Mouse (Mus musculus) urinary bladder, adult 18-20 months (tissue): ENCODE measurements around the gene Lgi2.

Experiments
- DNase-seq, 2 experiments: peaks; one replicate each; pipeline ENCODE4 v3.0.0; 2022; ENCODE audit warnings: low spot score in 2 of 2, mixed read lengths in 2 of 2

The Lgi2 gene

DNA sequence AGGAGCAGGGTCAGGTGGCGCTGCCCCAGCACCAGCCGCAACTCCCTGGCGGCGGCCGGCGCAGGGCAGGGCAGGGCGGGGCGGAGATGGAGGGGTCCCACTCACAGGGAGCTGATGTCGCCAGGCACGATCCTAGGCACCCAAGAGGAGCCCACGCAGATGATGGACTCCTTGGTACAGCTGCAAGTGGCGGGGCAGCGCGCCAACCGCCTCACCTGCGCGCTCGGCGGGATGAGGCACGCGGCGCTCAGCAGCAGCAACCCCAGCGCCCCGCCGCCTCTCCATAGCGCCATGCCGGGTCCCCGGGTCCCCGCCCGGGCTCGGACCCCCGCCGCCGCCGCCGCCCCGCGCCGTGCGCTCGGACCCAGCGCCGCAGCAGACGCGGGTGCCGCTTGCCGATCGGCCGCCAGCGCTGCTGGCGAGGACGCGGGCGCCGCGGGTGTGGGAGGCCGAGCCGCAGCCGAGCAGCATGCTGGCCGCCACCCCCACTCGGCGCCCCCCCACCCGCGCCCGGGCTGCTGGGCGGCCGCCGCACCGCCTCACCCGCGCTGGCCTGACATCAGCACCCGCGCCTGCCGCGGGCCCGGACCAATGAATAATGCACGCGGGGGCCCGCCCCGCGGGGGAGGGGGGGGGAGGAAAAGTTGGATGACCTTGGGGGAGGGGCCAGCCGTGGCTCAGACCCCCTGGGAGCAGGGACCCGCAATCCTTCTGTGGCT lies at the start of gene Lgi2:
Lgi2 (minus strand) TSS at position 650 of the 719 bp plus-strand sequence.
- DNase-seq: no peak

DNA sequence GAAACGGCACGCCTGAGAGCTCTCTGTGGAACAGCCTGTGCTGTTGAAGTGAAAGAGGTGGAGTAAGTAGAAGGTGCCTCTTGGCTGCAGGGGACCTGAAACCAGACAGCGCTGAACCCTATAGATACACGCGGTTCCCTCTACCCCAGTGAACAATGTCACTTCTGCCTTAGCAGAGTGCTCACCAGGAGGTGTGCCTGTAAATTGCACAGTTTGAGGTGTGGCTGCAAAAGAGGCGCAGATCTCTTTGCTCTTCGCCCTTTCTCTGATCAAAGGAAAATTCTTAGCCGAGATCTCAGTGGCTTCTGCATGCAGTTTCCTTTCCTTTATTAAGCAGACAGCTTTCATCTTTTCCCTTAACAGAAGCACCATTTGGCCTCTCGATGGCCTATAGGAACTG lies 49.2 kb upstream of the Lgi2 start:
- DNase-seq: no peak

DNA sequence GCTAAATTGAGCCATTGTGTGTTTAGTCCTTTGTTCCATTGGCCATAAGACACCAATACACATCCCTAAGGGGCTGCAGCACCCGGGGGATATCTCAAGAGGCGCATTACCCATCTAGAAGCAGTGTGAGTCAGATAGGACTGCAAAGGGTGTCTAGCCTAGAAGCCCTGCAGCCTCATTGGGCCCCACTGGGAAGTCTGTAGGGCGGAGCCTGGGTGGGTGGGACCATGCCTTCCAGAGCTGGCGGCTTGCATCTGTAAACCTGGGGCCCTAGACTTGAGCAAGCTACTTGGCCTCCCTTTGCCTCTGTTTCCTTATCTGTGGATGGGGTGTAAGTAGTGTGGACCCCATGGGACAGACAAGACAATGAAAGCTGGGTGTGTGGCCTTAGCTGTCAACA lies 48.4 kb upstream of the Lgi2 start:
- DNase-seq: no peak

DNA sequence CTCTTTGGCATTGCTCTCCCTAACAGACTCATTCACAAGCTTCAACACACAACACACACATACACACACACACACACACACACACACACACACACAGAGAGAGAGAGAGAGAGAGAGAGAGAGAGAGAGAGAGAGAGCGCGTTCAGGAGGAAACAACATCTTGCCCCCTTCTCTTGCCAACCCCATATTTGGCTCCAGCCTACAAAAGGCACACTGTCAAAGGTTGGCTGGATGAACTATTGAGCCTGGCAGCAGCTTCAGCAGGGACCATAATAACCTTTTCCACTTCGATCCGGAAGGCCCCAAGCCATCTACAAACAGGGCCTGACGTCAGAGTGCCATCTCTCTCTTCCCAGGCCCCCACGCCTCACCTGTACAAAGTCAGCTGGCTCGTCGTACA lies 46.5 kb upstream of the Lgi2 start:
- no peak for DNase-seq

DNA sequence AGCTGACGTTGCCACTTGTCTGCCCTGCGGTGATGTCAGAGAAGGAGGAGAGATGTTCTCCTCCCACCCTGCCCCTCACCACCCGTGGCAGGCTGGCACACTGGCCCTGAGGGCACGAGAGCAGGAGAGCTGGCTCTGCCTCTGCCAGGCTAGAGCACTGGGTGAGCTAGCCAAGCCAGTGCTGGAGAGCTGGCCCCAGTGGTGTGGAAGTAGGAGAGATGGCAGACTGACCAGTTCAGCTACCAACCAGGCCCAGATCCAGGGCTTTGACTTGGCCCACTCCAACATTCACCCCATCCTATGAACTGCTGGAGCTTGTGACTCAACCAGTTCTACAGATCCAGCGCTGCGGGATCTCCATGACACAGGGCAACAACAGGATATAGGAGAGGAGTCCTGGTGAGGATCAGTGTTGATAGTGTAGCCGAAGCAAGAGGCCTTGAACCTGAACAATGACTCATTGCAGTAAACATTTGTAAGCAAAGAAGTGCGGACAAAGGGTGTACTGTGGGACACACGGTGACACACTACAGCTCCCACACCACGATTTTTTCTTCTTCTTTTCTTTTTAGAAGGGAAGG lies 45.1 kb upstream of the Lgi2 start:
- DNase-seq: peak in 1 of 2 experiments; percentile 34

DNA sequence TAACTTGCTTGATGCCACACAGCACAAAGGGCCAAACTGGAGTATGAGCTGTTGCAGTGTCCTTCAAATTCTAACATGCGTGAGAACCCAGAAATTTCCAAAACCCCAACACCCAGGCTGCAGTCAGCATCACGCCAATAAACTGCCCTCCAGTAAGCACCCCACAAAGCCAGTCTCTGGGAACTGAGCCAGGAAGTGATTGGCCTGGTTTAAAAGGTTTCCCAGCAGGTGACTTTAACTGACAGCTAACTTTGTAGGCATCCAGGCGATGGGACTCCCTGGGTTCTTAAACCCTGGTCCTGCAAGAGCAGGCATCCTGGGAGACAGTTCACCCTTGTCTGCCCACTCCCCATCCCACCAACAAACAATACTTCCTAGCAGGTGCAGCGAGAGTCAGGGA lies 44.0 kb upstream of the Lgi2 start:
- peak in 1 of 2 experiments; percentile 8 for DNase-seq

DNA sequence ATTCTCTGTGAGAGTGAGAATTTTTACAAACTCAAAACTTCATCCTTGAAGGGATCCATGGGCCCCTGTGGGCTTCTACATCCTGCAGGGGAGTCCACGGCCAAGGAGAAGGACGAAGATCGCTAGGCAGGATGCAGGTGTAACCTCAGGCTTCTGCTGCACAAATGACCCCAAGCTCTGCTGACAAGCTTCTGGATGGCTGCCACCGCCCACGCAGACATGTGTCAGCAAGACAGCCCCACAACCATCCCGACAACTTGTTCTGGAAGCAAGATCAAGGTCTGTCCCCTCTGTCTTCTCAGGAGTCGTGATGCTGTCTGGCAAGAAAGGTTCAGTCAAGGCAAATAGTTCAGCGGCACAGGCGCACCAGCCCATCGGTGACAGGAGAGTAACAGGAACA lies 43.4 kb upstream of the Lgi2 start:
- DNase-seq: peak in 1 of 2 experiments; percentile 19

DNA sequence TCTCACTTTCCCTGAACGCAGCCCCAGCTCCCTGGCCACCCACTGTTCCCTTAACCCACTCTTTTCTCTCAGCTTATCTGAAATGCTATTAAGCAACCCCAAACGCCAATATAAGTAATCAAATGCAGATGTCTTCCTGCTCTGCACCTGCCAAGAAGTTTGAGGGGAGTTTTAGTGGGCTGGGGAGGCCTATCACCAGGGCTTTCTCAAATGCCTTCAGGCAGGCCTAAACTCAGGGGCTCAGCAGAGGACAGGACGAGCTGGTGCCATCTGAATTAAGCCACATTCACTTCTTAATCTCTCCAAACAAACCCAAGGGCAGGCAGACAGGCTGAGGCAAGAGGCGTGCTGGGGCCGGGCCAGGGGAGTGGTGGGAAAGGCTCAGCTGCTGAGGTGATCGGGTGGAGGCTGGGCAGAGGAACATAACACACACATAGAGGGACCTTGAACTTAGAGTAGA lies 38.4 kb upstream of the Lgi2 start:
- DNase-seq: peak; percentile 40 to 54

DNA sequence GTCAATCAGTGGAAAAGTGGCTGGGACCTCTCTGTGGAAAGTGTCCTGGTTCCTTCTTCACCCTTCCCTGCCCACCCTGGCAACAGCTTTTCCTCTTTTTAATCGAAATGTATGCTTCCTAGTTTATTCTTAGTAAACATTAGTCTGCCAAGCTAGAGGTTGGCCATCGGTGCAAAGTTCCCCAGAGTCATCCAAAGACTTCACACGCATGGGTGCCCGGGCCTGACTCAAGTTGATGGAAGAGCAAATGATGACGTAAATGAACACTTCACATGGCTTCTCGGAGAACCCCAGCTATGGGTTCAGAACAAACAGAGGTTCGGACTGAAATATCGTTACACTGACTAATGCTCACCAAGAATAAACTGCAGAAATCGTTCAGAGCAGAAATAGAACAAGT lies 24.4 kb upstream of the Lgi2 start:
- DNase-seq: no peak

DNA sequence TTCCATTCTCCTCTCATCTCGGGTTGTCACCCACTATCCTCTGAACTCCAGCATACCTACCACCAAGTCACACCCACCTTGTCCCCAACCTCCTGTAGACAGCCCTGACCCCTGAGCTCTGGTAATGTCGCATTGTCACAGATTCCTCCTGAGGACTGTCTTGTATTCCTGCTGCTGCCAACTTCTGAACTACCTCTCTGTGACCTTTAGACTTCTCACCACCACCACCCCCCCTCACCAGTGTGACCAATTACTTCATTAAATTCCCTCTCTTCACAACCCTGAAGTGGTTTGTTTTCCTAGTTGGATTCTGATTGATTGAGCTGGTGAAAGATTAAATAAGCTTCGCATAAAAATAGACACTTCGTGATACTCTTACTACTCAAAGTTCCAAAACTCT lies 22.4 kb upstream of the Lgi2 start:
- no peak for DNase-seq

DNA sequence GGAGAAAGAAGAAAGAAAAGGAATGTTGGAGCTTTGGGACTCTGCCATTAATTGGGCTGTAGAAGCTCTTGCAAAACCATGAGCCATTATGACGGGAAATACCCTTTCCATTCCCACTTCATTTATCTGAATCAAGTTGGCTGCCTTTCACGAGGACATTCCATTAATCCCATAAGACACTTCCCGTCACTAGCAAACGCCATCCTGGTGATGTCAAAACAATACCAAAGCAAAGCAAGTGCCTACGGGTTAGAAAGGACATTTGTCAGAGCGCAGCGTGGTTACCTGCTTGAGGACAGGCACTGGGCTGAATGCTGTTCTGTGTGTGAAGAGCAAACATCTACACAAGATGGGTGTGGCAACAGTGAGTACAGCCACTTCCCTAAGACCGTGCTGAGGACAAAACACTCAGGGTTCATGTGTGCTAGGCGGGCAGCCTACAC lies 21.1 kb upstream of the Lgi2 start:
- no peak for DNase-seq

DNA sequence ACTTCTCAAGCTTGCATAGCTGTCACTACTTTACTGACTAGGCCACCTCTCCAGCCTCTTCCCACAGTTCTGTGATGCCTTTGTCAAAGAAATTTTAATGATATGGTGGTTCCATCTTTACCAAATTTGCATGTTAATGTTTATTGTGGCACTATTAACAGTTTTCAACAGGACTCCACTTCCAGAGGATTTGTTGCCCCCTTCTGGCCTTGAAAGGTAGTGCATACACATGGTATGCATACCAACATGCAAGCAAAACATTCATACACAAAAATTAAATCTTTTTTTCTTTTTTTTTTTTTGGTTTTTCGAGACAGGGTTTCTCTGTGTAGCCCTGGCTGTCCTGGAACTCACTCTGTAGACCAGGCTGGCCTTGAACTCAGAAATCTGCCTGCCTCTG lies 6.3 kb upstream of the Lgi2 start:
- no peak for DNase-seq

DNA sequence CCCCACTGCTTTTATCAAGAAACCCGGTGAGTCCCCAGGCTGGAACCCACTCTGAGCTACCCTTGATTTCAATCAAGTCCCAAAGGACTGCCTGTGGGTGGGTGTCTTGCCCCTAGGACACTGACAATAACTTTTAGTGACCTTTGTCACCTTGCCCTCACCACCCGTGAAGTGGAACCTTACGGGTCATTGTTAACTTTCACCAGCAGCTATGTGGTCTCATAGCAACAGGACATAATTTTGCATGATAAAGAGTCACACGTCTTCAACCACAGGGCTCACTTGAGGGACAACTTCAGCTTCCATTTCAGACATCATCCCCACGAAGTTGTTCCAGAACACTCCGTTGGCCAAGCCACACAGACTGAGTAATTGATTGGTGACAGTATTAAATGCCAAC lies 4.5 kb upstream of the Lgi2 start:
- no peak for DNase-seq

DNA sequence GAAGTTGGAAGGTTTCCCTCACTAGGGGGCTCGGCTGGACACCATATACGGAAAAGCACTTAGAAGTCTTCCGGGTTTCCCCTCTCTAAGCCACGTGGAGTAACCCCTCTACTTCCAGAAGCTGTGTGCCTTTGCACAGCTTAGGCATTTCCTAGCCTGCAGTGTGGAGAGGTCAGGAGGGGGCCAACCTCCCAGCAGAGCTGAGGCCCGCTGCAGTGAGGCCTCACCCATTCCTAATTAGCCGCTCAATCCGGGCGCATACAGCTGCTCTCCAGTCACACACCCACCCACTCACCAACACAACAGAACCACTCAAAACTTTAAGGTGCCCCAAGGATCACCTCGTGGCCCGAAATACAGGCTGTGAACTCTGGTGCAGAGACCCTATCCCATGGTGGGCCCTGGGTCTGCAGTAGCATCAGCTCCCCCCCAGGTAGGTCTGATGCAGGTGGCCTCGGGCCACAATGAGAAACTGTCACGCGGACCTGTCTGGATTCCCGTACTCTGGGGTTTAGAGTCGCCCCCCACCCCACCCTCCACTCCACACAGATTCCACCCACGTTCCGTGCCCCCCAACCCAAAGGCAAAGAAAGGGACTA lies 949 bp downstream of the Lgi2 start:
- no peak for DNase-seq

DNA sequence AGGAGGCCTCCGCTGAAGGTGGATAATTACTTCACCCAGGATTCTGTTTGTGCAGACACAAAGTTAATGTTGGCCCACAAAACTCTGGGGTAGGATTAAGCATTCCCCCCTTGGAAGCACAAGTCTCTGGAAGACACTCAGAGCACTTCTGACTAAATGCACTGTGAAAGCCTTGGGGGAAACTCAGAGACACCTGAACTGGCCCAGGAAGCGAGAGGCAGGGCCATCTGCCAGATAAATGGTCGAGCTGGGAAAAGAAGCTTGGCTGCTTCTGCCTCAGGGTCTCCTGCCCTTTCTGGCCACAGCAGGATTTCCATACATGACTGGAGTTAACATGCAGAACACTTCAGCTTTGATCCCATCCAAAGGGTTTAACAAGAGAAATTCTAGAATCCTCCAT lies 1.9 kb downstream of the Lgi2 start:
- DNase-seq: no peak

DNA sequence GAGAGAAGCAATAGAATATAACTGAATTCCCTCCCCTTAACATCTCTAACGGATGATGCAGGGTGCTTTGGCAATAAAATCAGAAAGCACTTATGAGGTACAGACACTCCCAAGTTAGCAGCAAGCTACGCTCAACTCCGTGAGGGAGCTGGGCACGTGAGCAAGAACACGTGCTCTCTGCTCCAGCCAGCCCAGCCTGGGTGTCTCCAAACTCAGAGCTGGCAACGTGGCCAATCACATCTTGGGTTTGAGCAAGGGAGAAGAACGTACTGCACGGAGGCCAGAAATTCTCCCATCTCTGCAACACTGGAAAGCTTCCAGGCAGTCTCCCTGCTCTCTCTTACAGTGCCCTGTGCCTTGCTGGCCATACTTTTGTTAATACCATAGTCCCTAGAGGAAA lies 6.0 kb downstream of the Lgi2 start:
- DNase-seq: peak in 1 of 2 experiments; percentile 22

DNA sequence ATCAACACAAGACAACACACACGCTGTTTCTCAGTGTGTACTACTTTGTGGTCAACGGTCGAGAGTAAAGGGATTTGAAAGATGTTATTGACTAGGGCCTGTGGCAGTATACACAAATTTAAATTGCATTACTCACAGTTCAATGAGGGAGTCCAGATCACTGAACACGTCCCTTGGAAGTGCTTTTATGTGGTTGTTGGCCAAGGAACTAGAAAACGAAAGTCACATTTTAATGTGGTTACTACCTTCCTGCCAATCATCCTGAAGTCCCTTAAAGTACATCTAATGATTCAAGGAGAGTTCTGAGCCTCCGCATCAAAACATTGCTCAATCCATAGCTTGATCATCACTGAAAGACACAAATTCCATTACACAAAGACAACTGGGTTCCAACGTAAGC lies 10.7 kb downstream of the Lgi2 start:
- DNase-seq: no peak

DNA sequence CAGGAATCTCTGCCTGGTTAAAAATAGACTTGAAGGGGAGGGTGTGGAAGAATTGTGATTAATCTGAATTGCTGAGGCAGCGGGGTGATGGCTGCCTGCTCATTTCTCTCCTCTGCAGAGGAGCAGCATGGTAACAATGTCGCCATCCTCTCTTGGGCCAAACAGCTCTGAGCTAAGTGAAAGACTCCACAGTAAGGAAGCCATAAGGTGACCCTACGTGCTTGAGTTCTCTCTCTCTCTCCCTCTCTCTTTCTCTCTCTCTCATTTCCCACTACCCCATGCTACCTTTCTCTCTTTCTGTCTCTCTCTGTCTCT lies 15.0 kb downstream of the Lgi2 start:
- no peak for DNase-seq

DNA sequence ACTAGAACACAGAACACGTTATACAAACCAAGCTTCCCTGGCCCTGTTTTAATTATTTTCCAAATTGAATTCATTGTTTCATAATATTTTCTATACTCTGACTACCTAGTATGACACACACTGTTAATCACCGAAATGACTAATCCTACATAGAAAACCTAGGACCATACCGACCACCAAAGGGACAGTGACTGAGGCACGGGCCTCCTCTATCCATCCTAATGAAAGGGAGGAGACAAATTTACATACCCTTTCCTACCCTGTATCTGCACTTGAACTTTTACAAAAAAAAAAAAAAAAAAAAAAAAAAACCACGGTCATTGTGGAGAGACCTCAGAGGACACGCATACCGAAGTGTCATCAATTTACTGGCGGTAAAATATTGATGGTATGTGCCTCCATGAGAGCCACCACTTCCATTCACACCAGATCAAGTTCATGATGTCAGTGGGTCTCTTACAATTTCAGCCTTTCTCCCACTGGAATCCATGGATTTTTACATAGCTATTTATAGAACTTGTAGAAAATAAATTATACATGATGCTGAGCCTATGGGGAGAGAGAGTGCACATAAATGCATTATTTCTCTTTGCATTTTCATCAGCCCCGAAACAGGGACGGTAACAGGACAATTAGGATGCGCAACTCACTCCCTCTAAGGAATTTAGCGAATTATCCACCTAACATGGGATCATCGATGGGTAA lies 15.5 kb downstream of the Lgi2 start:
- DNase-seq: no peak

DNA sequence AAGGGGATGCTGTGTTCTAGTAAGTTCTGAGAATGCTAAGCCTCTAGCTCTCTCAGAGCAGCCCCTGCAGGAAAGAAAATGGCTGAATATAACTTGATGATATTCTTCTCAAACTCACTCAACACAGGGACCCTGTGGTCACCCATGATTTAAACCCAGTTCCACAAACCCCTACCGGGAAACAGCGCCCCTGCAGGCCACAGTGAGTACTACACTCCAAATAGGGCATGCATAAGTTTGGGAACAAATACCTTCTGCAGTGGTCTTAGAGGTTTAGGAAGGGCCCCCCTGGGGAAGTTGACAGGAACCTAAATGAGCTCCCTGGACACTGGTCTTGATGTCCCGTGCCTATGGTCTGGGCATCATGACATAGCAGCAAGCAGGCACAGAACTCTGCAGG lies 19.3 kb downstream of the Lgi2 start:
- DNase-seq: no peak

DNA sequence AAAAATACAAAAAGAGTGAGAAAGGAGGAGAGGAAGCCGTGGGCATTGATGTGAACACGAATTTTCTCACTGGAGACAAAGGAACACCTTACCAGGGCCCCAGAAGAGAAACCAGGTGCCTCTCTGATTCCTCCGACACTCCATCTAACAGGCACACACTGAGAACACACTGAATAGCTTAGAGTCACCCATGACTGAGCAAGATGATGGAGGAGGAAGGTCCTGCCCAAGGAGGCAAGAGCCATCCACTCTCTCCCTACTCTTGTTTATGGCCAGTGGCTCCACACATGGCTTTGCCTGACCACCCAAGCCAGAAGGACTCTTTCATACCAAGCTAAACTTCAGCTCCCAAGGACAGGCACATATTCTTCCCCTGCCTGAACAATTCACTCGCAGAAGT lies 22.5 kb downstream of the Lgi2 start:
- DNase-seq: no peak

DNA sequence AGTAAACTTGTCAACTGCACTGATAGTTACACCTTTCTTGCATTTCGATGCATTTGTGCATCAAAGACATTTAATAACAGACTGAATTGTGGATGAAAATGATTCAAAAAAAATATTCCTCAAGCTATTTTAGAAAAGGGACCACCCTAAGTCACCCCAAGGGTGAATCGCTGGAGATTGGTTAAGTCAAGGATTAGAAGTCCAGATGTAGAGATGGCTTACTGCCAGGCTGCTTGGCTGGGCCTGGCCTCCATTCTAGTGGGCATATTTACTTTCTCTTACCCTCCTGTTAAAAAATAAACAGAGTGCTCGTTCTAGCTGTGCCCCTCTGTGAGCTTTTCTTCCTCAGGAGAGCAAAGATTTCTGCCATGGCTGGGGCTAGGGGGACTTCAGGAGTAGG lies 26.1 kb downstream of the Lgi2 start:
- no peak for DNase-seq

DNA sequence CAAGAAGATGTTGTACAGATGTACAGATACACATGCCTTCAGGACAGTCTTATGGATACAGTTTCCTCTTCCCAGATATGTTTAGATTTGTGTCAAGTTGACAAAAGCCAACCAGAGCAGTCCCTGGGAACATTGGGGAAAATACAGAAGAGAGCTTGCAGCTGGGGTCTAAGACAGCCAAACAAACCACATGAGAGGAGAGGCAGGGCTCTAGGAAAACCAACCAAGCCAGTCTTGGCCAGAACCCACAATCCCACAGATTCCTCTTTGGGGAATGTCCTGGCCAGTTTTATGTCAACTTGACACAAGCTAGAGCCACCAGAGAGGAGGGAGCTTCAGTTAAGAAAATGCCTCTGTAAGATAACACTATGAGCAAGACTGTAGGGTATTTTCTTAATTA lies 26.8 kb downstream of the Lgi2 start:
- DNase-seq: no peak
